Mouse (Mus musculus) common myeloid progenitor, adult 5-6 weeks (primary cell): ENCODE results near the gene Fyttd1. TPM values are rescaled to one million over a fixed set of nuclear protein-coding genes. Genes with fewer than 3 reads are reported as not detected.
A peak's percentile ranks its signal among the peaks of the same experiment; 100 is the strongest.
"Not testable (repeated sequence)": the region's sequence is repeated elsewhere in the genome, so short reads cannot be mapped to it uniquely, and the experiment has no call there.

Source experiments
- ATAC-seq: replicated peaks from 2 replicates; pipeline ENCODE4 v1.8.0; 2016; ENCODE audit warnings: low read depth, mild to moderate bottlenecking, moderate TSS enrichment, inconsistent platforms; ENCODE audit not compliant: poor library complexity, severe bottlenecking
- total RNA-seq: library from RNA; stranded (forward); fragments of 200-1000, 187-1606 nt; gene quantifications from 2 replicates; pipeline ENCODE4 v1.2.3, GENCODE M21; 2017

Fyttd1 gene
- total RNA-seq, 1 experiment from 2014 or later = 42.8 TPM

DNA sequence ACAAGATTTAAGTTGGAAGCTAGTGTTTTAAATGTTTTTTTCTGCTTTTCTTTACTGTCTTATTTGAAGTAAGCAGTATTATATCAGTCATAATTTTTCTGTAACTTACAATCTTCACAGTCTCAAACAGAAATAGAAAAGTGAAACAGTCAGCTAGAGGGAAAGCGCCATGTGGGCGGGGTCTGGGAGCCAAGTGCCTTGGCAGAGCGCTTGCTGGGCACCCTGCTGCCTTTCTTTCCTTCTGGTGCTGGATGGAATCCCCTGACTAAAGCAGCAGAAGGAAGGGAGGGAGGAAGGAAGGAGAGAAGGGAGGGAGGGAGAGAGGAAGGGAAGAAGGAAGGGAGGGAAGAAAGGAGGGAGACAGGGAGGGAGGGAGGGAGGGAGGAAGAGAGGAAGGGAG is 62.0 kb downstream of the Fyttd1 start:
- ATAC-seq = not testable (repeated sequence)

- ATAC-seq = not testable (repeated sequence)
These were observed 62.4 kb downstream of the Fyttd1 start for GRCm38 (mm10) chr16:32939716-32940115.

- ATAC-seq = peak; percentile 84
These were observed 63.9 kb downstream of the Fyttd1 start for GRCm38 (mm10) chr16:32941226-32941625.

GRCm38 (mm10) chr16:32942694-32943093 is 65.4 kb downstream of the Fyttd1 start:
- ATAC-seq = no peak

- no peak for ATAC-seq
These were observed 68.1 kb downstream of the Fyttd1 start for GRCm38 (mm10) chr16:32945379-32945778.

DNA sequence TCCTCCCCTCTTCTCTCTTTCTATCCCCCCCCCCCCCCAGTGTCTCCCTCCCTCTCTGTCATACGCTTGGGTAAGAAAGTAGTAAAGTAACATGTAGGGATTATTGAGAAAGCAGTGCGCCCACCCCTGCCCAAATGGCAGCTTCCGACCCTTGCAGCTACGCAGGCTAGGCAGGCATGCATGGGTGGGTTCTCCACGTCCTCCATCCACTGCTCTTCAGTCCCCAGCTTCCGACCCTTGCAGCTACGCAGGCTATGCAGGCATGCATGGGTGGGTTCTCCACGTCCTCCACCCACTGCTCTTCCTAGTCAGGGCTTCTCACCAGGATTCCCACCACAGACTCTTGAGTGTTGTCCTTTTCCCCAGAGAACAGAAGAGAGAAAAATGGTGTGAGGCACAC is 70.7 kb downstream of the Fyttd1 start:
- ATAC-seq = no peak

DNA sequence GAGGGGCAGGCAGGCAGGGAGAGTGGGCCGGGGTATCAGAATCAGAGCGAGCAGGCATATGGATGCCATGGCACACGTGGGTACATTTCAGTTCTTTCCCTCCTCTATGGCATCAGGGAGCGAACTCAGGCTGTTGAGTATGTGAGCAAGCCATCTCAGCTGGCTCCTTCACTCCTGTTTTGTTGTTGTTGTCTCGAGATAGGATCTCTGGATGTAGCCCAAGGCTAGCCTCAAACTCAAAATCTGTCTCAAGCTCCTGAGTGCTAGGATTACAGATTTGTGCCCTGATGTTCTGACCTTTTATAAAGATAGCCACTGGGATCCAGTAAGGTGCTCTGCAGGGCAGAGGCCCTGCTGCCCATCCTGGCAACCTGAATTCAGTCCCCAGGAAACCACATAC is 71.4 kb downstream of the Fyttd1 start:
- ATAC-seq = no peak

GRCm38 (mm10) chr16:32949281-32949680 is 72.0 kb downstream of the Fyttd1 start:
- no peak for ATAC-seq

DNA sequence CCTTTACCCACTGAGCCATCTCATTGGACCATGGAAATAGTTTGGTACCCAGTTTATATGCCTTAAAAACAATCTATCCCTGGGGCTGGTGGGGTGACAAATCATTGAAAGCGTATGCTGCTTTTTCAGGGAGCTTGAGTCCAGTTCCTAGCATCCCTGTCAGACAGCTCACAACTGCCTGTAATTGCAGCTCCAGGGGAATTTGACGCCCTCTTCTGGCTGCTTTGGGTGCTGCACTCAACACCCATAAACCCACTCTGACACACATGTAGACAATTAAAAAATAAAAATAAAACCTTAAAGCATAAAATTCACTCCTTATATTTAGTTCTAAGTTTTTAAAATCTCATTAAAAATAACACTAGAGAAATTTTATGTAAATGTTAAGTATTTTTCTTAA is 73.8 kb downstream of the Fyttd1 start:
- no peak for ATAC-seq

- no peak for ATAC-seq
These were observed 76.5 kb downstream of the Fyttd1 start for GRCm38 (mm10) chr16:32953806-32954205.

DNA sequence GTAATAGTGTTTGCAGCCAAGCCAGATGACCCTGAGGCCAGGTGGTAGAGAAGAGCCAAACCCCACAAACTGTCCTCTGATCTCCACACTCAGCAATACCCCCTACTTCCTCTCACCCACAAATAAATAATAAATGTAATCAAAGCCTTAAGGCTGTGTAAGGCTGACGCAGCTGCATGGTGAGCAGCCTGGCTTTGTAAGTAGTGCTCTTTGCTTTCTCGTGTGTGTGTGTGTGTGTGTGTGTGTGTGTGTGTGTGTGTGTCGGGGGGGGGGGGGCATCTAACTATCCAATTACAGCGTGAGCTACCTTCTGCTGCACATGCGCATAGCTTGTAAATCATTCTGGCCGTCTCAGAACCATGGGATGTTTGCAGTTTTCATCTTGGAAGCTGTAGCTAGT is 77.0 kb downstream of the Fyttd1 start:
- ATAC-seq = no peak

GRCm38 (mm10) chr16:32956889-32957288 is 79.6 kb downstream of the Fyttd1 start:
- no peak for ATAC-seq

Other genes starting within 250 kb of the Fyttd1 start
- 11.7 and 13.4 TPM in 2 replicates for gene Tnk2, start 233.6 kb upstream of the Fyttd1 start, total RNA-seq
- gene Muc4, start 141.6 kb upstream of the Fyttd1 start, total RNA-seq = not detected in 2 replicates
- not detected in 2 replicates for gene Muc20, start 80.1 kb upstream of the Fyttd1 start, total RNA-seq
- gene Smbd1, start 67.0 kb upstream of the Fyttd1 start, total RNA-seq = not detected in 2 replicates
- 11.0 and 12.7 TPM in 2 replicates for gene Rubcn, start 266 bp downstream of the Fyttd1 start, total RNA-seq
- 14.2 and 20.0 TPM in 2 replicates for gene Lrch3, start 36.6 kb downstream of the Fyttd1 start, total RNA-seq
- 0.55 and 4.6 TPM in 2 replicates for gene Iqcg, start 178.7 kb downstream of the Fyttd1 start, total RNA-seq
- gene Rpl35a, start 179.0 kb downstream of the Fyttd1 start, total RNA-seq = 2,000 and 2,611 TPM in 2 replicates
- gene Lmln, start 185.0 kb downstream of the Fyttd1 start, total RNA-seq = 2.1 and 19.5 TPM in 2 replicates